Mouse (Mus musculus) right cerebral cortex, adult 2 months (tissue): ENCODE measurements around the gene Rrp1b.
A peak's percentile ranks its signal among the peaks of the same experiment; 100 is the strongest.

ENCODE experiments used
- DNase-seq, 2 experiments: peaks; one replicate each; pipeline ENCODE4 v3.0.0; 2021 to 2022; ENCODE audit warnings: low spot score in 2 of 2

Gene Rrp1b

DNA sequence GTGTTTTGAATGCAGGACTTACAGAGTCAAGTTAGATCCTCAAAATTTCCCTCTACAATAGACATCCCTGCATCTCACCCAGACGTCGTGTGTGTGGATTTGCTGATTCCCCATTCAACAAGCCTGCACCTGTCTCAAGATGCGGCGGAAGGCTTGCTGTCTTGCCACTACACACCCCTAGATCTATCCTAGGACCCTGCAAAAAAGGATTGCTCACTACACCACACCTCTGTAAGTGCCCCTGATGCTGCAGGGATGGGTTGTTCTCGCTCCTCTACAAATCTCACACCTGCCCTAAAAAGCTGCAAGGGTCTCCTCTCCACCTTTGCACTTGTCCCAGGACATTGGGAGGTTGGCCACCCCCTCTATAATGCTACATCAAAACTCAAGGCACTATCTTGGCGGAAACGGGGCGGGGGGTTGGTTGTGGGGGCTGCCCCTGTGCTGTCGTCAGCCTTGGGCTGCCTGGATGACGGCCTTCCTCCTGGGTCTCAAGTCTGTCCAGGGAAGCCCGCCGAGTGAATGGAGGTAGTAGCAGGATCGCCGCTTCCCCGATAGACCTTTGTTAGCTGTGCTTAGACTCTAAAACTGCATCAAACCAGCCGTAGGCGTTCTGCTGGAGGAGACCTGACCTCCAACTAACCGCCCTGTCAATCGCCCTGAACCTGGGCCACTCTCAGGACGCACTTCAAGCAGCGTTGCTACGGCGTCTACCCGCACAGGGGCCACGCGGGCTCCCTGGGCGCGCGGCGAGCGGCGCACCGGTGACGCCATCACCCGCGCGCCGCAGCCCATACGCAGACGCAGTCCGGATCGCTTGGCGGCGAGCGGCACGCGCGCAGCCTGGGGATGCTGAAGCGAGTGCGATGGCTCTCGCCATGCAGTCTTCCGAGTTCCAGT is at the start of gene Rrp1b, which contains the start of gene Hsf2bp:
Rrp1b (plus strand) TSS at position 492 of the 900 bp plus-strand sequence.
Hsf2bp (minus strand) TSS at position 741 of the 900 bp plus-strand sequence.
- peak; percentile 73 to 74 for DNase-seq

DNA sequence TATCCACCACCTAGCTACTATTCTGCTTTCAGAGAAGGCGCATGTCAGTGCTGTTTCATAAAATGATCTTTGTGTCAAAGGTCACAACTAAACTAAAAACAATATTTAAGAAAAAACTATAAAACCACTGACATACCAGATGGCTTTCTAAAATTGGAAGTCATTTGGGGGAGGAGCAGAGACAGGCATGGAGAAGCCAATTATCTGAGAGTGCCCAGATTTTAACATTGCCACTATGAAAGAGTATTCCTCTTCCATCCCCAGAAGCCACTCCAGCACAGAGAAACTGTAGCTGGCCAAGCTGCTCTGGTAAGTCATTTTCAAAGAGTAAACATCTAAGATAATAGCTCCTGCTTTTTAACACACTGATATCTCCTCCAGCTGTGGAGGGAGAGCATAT is 49.0 kb upstream of the Rrp1b start:
- no peak for DNase-seq

- DNase-seq: no peak
These were observed 46.9 kb upstream of the Rrp1b start for GRCm38 (mm10) chr17:31989035-31989434.

DNA sequence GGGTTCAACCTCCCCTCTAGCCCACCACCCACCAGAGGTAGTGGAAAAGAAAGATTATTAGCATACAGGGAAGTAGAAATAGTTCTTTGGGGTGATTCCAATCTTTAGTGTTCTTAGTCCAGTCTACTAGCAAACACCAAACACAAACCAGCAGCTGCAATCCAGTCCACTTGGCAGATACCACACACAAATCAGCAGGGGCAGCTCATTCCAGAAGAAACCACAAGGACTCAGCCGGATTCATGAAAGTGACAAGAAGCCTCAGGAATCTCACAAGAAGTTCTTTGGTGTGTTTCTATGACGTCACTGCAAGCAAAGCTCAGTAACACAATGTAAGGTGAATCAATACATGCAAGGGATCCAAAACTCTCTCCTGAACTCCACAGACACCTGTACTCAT is 43.9 kb upstream of the Rrp1b start:
- DNase-seq: no peak

DNA sequence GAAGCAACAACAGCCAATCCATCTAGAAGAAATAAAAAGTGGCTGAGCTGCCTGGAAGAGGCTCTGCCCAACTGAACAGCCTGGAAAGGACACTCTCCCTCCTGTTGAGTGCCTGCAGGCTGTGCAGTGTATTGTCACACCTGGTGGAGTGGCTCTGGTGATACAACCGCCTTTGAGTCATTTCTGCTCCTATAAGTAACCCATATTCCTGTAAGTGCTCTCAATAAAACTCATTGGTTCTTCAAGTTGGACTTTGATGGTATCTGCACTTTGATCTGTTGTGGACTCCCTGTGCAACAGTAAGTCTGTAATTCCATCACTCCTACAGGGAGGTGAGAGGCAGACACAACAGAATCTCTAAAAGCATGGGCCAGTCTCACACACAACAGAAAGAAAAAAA is 42.5 kb upstream of the Rrp1b start:
- DNase-seq: no peak

GRCm38 (mm10) chr17:31994132-31994531 is 41.8 kb upstream of the Rrp1b start:
- DNase-seq: no peak

DNA sequence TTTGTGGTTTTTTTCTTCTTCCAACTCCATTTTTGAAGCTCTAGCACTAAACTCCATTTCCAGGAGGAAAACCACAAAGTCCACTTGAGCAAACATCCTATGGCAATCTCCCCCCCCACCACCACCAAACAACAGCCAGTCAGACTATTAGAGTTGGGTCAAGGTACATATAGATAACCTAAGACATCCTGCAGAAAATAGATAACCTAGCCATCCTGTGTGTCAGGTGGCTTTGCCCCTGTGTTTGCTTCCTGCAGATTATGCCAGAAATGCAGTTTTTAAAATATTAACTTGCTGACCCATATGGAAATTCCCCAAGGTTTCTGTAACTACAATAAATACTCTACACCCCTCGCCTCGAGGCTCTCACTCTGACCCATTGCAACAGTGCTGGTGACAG is 40.1 kb upstream of the Rrp1b start:
- no peak for DNase-seq

DNA sequence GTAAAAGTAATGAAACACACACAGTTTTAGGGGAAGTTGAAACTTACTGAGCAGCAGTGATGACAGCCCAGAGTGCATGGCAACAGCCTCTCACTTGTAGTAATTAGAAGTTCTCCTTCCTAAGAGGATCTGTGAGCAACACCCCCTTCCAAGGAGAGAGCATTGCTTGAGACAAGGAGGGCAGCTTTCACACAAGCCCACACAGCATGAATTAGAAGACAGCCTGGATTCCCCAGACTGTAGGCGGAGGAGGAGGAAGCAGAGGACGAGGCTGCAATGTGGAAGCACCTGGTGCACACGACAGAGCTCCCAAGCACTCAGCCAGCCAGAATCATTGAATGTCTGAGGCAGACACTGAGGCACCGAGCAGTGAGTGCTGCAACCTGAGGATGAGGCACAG is 39.6 kb upstream of the Rrp1b start:
- DNase-seq: peak; percentile 40 to 65

GRCm38 (mm10) chr17:31998351-31998750 is 37.5 kb upstream of the Rrp1b start:
- no peak for DNase-seq

DNA sequence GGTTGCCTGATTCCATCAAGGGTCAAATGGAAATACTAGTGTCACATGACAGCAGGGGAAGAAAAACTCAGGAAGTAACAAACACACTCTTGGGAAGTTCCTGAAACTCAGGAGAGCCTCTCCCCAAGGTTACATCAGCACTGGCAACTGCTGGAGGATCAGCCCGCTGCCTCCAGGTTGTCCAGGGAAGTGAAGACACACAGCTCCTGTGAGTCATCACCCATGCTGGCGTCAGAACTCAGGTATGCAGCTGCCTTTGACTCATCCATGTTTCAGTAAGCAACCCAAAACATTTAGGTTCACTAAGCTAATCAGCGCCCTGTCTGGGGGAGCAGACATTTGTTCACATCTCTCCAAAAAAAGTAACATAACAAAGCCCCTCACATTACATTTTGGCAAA is 32.6 kb upstream of the Rrp1b start:
- DNase-seq: no peak

DNA sequence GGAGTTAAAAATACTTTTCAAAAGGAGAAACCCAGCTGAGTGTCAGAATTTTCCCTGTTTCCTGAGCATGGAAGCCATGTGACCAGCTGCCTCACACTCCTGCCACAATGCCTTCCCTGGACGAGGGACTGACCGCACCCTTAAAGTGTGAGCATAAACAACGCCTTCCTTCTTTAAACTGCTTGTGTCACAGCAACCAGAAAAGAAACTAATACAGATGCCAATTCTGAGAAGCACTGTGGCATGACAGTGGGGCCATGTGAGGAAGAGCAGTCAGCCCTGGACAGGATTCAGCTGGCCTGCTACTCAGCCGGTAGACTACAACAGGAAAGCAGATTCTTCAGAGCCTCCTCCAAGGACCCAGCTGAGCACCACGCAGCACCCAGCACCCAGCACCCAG is 29.1 kb upstream of the Rrp1b start:
- no peak for DNase-seq

GRCm38 (mm10) chr17:32011694-32012093 is 24.2 kb upstream of the Rrp1b start:
- no peak for DNase-seq

DNA sequence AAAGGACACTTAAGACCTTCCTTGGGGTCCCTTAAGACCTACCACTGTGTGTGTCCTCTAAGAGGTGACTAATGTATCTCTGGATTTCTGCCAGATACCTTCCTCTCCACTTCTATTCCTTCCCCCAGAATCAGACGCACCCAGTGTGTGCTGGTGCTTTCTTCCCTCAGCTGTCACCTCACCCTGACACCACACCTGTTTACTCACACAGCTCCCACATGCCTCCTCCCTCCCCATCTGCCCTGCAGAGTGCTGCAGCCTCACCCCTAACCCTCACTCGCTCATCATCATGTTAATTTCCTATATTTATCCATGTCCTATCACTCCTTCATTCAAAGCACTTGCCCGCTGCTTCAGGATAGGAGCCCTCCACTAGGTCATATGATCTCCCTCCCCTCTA is 23.6 kb upstream of the Rrp1b start:
- DNase-seq: no peak

GRCm38 (mm10) chr17:32013659-32014058 is 22.2 kb upstream of the Rrp1b start:
- DNase-seq: no peak

DNA sequence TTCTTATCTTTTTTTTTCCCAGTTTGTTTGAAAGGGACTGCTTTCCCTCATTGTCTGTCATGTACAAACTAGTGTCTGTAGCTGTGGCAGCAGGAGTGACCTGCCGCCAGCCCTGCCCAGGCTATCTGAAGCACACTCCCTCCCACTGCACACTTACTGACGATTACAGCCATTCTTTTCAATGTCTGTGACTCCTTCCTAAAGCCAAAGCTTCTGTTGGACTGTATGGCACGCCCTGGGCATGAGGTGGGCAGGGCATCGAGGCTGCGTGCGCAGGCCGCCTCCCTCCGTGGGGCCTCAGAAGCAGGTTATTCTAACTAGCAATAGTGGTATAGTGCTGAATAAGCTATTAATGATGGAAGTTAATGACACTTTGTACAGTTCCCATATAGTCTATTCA is 19.4 kb upstream of the Rrp1b start:
- no peak for DNase-seq

DNA sequence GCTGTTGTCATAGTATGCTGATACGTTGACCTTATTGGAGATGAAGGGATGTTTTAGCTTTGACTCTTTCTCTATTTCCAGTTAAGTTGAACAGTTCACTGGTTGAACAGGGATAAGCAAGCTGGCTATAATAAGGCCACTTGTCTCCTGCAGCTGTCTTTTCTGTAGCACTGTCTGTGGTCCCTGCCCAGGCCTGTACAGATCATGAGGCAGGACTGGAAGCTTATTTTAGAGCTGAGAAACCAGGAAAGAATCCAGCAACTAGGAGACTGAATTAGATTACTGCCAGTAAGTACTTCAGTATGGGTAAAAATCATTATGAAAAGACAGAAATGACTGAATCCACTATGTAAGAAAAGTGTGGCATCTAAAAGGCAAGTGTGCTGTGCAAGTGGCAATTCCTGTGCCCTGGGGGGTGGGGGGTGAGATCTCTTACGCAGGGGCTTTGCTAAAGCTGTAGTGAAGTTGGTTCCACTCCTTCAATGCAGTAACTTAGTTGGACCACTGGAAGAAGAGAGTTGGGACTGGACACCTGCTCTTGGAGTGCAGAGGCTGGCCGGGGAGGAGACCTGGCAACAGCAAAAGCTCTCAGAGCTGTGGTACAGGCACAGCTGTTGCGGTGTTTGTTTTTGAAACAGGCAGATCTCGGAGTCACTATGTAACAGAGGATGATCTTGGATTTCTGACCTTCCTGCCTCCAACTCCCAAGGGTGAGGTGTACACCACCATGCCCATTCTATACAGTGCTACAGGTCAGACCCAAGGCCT is 17.6 kb upstream of the Rrp1b start:
- DNase-seq: no peak

DNA sequence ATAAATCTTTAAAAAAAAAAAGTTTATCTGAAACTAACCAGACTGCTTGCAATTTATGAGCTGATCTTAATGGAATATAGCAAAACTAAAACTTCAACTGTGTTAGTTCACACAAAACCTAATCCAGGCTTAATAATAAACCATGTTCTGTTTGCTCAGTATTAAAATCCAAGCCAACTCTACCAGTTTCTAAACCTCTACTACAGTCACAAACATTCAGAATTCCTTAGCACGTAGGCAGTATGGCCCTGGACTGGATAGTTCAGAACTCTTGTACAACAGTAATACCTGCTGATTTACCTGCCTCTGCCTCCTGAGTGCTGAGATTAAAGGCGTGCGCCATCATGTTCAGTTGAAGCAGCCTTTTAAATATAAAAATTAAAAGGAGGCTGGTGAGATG is 13.9 kb upstream of the Rrp1b start:
- no peak for DNase-seq

DNA sequence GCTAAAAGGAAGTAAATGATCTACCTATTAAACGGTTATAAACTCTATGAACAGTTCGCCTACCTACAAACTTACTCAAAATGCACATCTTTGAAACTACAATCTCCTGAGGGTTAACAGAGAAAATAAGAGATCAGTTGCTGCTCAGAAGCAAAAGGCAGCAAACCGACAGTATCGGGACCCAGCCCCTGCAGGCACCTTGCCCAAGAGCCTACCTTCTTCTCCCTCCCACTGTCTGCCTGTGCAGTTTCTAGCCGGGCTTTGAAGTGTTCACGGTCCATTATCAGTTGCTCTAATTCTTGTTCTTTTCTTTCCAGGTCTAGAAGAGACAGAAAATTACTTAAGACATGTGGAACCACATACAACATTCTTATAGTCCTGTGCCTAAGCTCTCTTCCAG is 13.3 kb upstream of the Rrp1b start:
- no peak for DNase-seq

- peak; percentile 86 to 88 for DNase-seq
These were observed 12.8 kb upstream of the Rrp1b start for GRCm38 (mm10) chr17:32023088-32023487.

DNA sequence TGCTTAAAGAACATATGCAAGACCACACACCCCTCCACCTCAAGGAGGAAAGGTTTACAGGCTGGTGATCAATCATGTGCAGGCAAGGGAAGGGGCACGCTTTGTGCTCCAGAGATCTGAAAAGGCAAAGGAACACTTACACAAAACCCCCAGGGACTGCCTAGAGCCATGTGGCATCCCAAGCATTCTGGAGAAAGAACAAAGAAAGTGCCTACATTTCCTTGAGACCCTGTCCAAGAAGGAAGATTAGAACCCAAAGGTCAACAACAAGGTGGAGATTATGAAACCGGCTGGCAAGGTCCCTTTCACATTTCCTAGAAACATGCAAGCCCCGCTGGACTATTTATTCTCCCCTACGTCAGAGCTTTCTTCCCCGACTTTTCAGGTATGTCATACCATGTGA is 11.2 kb upstream of the Rrp1b start:
- DNase-seq: no peak

DNA sequence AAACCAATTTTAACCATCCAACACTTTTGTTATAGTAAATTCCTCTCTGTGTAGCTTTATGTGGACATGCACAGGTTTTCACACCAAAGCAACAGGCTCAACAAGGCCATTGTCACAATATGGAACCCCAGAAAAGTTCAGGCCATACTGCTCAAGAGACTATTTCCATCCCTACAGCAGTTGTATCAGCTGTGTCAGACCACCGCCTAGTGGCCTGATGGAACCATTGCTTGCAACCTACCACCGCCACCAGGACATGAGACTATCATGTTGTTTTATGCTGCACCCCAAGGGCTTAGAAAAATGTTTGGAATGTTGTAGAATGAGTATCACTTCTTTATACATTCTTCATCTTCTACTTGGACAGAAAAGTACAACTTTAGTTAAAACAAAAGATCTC is 10.5 kb upstream of the Rrp1b start:
- peak; percentile 72 to 76 for DNase-seq

DNA sequence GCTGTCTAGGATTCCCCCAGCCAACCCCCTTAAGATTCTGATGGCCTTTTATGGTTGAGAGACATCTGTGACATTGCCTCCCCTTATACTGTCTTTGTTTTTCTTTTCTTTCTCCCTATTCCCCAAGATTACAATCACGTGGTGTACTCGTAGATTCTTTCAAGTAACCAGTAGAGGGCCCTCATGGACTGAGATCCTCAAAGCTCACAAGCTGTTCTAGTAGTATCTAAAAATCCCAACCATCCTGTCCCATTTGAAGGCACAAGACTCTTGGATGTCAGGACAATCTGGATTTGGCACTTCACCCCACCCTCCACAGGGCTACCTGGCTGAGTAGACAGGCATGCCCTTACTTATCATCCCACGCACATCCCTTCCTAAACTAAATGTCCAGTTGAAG is 8.2 kb upstream of the Rrp1b start:
- peak in 1 of 2 experiments; percentile 26 for DNase-seq

GRCm38 (mm10) chr17:32028301-32028700 is 7.6 kb upstream of the Rrp1b start:
- DNase-seq: no peak
